Mouse (Mus musculus) MEL (cell line): Measurements from ENCODE around the gene Itm2c.

ENCODE experiments used
- CHD1 ChIP-seq: IDR thresholded peaks from 2 replicates; pipeline ENCODE4 v1.6.1; 2012; ENCODE audit warnings: low read depth, mild to moderate bottlenecking, inconsistent platforms, low read length, improper control_type of control experiment
- CTCF ChIP-seq, 3 experiments: IDR thresholded peaks in 2 of 3; conservative IDR thresholded peaks in 1 of 3; 2 replicates each; pipeline ENCODE4 v1.5.1; 2011 to 2012; ENCODE audit warnings: low read length in 3 of 3, low read depth in 2 of 3, mild to moderate bottlenecking in 2 of 3, improper control_type of control experiment in 1 of 3, inconsistent platforms in 1 of 3, mixed read lengths in 1 of 3, moderate library complexity in 1 of 3; ENCODE audit not compliant: control insufficient read depth in 1 of 3, insufficient read depth in 1 of 3, poor library complexity in 1 of 3, severe bottlenecking in 1 of 3
- ELF1 ChIP-seq: IDR thresholded peaks from 2 replicates; pipeline ENCODE4 v1.6.1; 2014; ENCODE audit warnings: low read depth, mild to moderate bottlenecking, inconsistent platforms, low read length, improper control_type of control experiment, moderate library complexity
- EP300 ChIP-seq, 2 experiments: IDR thresholded peaks; 2 replicates each; pipeline ENCODE4 v1.6.1; 2011; ENCODE audit warnings: improper control_type of control experiment in 2 of 2, low read length in 2 of 2, low read depth in 1 of 2, mild to moderate bottlenecking in 1 of 2
- ETS1 ChIP-seq: IDR thresholded peaks from 2 replicates; pipeline ENCODE4 v1.6.1; 2012; ENCODE audit warnings: low read depth, mild to moderate bottlenecking, inconsistent platforms, low read length, improper control_type of control experiment, moderate library complexity
- POLR2A ChIP-seq, 2 experiments: IDR thresholded peaks; 2 replicates each; pipeline ENCODE4 v1.6.1; 2011 to 2012; ENCODE audit warnings: low read length in 2 of 2, mild to moderate bottlenecking in 2 of 2, control low read depth in 1 of 2, improper control_type of control experiment in 1 of 2, low read depth in 1 of 2, moderate library complexity in 1 of 2; ENCODE audit not compliant: control insufficient read depth in 1 of 2, insufficient read depth in 1 of 2, poor library complexity in 1 of 2
- TAL1 ChIP-seq: IDR thresholded peaks from 2 replicates; pipeline ENCODE4 v1.6.1; 2012; ENCODE audit warnings: mild to moderate bottlenecking, inconsistent platforms, low read length, moderate library complexity, mixed read lengths
- TBP ChIP-seq: IDR thresholded peaks from 2 replicates; pipeline ENCODE4 v1.8.0; 2011; ENCODE audit warnings: low read depth, low read length, improper control_type of control experiment

- TF ChIP-seq EP300 (IDR thresholded peaks at IDR 0.05; ENCODE audit: low read depth in 1 of 2, low read length in 2 of 2) (no peak), POLR2A (IDR thresholded peaks at IDR 0.05; ENCODE audit: control insufficient read depth in 1 of 2, insufficient read depth in 1 of 2, low read depth in 1 of 2, low read length in 2 of 2, poor library complexity in 1 of 2) (no peak), TAL1 (no peak), ELF1 (no peak), ETS1 (no peak), TBP (no peak), CTCF (IDR thresholded peaks at IDR 0.05 in 2 of 3, conservative IDR thresholded peaks at IDR 0.05 in 1 of 3; ENCODE audit: control insufficient read depth in 1 of 3, insufficient read depth in 1 of 3, low read depth in 2 of 3, low read length in 3 of 3, poor library complexity in 1 of 3, severe bottlenecking in 1 of 3) (no peak), CHD1 (no peak)
These were observed 64.0 kb downstream of the Itm2c start for GRCm38 (mm10) chr1:85957942-85958619.
